Mouse (Mus musculus): ENCODE results near the gene Ccnb2. TPM values are rescaled to one million over a fixed set of nuclear protein-coding genes. Genes with fewer than 3 reads are reported as not detected.

Gene Ccnb2
- polyA plus RNA-seq (2015; fragmentation: Illumina TruSeq; extraction: RNeasy Lipid Tissue Mini Kit (QIAGEN cat#74804); ENCODE audit: insufficient read depth, low replicate concordance), result 21.8 TPM

DNA sequence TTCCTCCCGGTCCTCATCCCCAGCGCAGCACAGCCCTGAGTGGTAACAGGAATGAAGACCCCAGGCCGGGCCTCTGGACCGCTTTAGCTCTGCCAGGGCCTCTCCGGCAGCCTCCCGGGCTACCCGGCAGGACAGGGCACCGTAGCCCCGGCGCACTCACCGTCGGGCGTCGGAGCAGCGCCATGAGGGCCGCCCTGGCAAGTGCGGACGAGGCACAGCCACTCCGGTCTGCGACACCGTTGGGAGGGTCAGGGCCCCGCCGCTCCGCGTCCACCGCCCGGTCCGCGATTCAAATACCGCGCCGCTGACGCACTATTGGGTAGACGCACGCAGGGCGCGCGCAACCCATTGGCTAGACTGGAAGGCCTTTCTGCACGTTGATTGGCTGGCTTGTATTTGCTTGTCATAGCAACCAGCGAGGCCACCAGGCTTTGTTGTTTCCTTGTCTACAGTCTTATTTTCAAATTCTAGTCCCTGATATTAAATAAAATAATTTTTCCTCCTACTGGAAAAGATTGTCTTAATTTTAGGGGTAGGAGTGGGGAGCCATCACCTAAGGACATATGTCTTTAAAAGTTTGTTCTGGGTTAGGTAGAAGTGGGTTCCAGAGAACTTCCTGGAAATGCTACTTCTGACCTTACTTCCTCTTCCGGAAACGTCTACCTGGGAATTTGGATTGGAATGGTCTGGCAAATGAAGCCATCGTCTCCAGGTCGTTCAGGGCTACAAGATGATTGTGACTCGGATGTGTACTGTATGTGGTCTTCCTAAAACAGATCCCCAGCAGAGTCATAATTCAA is at the start of gene Ccnb2:
Gene Ccnb2 (minus strand): TSS at position 291 of the 800 bp plus-strand sequence.

Other genes starting within 250 kb of the Ccnb2 start
- gene Myo1e, start 214.2 kb downstream of the Ccnb2 start, polyA plus RNA-seq (2015; fragmentation: Illumina TruSeq; extraction: RNeasy Lipid Tissue Mini Kit (QIAGEN cat#74804); ENCODE audit: insufficient read depth, low replicate concordance), result 47.5 TPM
- 75.1 TPM for gene Rnf111, start 82.2 kb upstream of the Ccnb2 start, polyA plus RNA-seq (2015; fragmentation: Illumina TruSeq; extraction: RNeasy Lipid Tissue Mini Kit (QIAGEN cat#74804); ENCODE audit: insufficient read depth, low replicate concordance)
- 106 TPM for gene Sltm, start 121.2 kb upstream of the Ccnb2 start, polyA plus RNA-seq (2015; fragmentation: Illumina TruSeq; extraction: RNeasy Lipid Tissue Mini Kit (QIAGEN cat#74804); ENCODE audit: insufficient read depth, low replicate concordance)
- 0.39 TPM for gene Gm10642, start 234.7 kb upstream of the Ccnb2 start, polyA plus RNA-seq (2015; fragmentation: Illumina TruSeq; extraction: RNeasy Lipid Tissue Mini Kit (QIAGEN cat#74804); ENCODE audit: insufficient read depth, low replicate concordance)
- 41.8 TPM for gene Mindy2, start 235.6 kb upstream of the Ccnb2 start, polyA plus RNA-seq (2015; fragmentation: Illumina TruSeq; extraction: RNeasy Lipid Tissue Mini Kit (QIAGEN cat#74804); ENCODE audit: insufficient read depth, low replicate concordance)

Measured in spleen, adult 10 weeks (tissue).